Mouse (Mus musculus) heart, postnatal 0 days (tissue): ENCODE data around the gene Rad9b.

Experiments used
- CTCF ChIP-seq: IDR thresholded peaks from 2 replicates; pipeline ENCODE4 v1.5.1; 2016; ENCODE audit warnings: antibody characterized with exemption, control low read depth, low read depth
- EP300 ChIP-seq: IDR thresholded peaks from 2 replicates; pipeline ENCODE4 v1.6.1; 2016; ENCODE audit warnings: antibody characterized with exemption, low read depth

GRCm38 (mm10) chr5:122286191-122286590 lies 67.8 kb downstream of the Rad9b start:
- no peak for TF ChIP-seq EP300
- TF ChIP-seq CTCF = no peak
